Mouse (Mus musculus) Patski (cell line): ENCODE measurements at regions not wholly inside any gene's neighbourhood (a gene's known extent, or its start where the extent isn't known, plus 50 kb on each side); places are given as distances from the start of the nearest gene placed in this dataset.

Experiments
- ATAC-seq: fragments of 100-300 bp; one replicate; pipeline ENCODE4 v1.8.0; 2021
- CTCF ChIA-PET: fragments of 350-600 bp; sonication (Branson Sonifier 250); formaldehyde crosslinking; loops from one replicate; lab custom pipeline; 2022; ENCODE audit warnings: inconsistent platforms; lab: Charles Lee
- POLR2A ChIA-PET: fragments of 350-600 bp; sonication (Branson Sonifier 250); formaldehyde crosslinking; loops from one replicate; lab custom pipeline; 2022; ENCODE audit warnings: antibody characterized with exemption, inconsistent platforms; lab: Charles Lee
- DNase-seq: peaks from one replicate; pipeline ENCODE4 v3.0.0-alpha.2; 2011; ENCODE audit warnings: low read depth, low spot score
- H3K27me3 ChIP-seq: fragments of 371-371 bp; one replicate; pipeline ENCODE4 v1.5.1; 2021
- CTCF ChIP-seq: fragments of 100-300 bp; IDR thresholded peaks from one replicate; pipeline ENCODE4 v1.5.1; 2021
- in situ Hi-C: fragments of 300-500 bp; cut with MboI; formaldehyde crosslinking; loops from 3 replicates; pipeline ENCODE4 v1.11.1; 2018; ENCODE audit warnings: low pct_unique_long_range_greater_than_20kb, mixed read lengths

- no peak for ATAC-seq
- peaks cover 13% of the 10 kb centered on the region for H3K27me3 ChIP-seq
- ChIA-PET CTCF (no interaction called here), POLR2A (no interaction called here)
- TF ChIP-seq CTCF: no peak
- DNase-seq: no peak
- in situ Hi-C loops: no loop called here
Measured at GRCm38 (mm10) chrX:99218213-99218612, 82.3 kb downstream of the Efnb1 start.

GRCm38 (mm10) chrX:99216633-99217459, 80.9 kb downstream of the Efnb1 start:
- POLR2A ChIA-PET: no interaction called here
- no peak for TF ChIP-seq CTCF
- CTCF ChIA-PET: no interaction called here
- ATAC-seq: no peak
- peaks cover 13% of the 10 kb centered on the region for H3K27me3 ChIP-seq
- no peak for DNase-seq
- in situ Hi-C loops: no loop called here

GRCm38 (mm10) chrX:99215931-99216330, 80.0 kb downstream of the Efnb1 start:
- H3K27me3 ChIP-seq: peaks cover 7% of the 10 kb centered on the region
- ChIA-PET POLR2A (no interaction called here), CTCF (no interaction called here)
- DNase-seq: no peak
- no peak for ATAC-seq
- TF ChIP-seq CTCF: no peak
- in situ Hi-C loops: no loop called here

GRCm38 (mm10) chrX:99215111-99215510, 79.2 kb downstream of the Efnb1 start:
- ChIA-PET POLR2A (no interaction called here), CTCF (no interaction called here)
- peaks cover 3% of the 10 kb centered on the region for H3K27me3 ChIP-seq
- in situ Hi-C loops: no loop called here
- DNase-seq (no peak), ATAC-seq (no peak)
- no peak for TF ChIP-seq CTCF

- in situ Hi-C loops: no loop called here
- TF ChIP-seq CTCF: no peak
- DNase-seq: no peak
- no peak for ATAC-seq
- POLR2A ChIA-PET: no interaction called here
- H3K27me3 ChIP-seq: peaks cover 3% of the 10 kb centered on the region
- CTCF ChIA-PET: no interaction called here
Measured at GRCm38 (mm10) chrX:99213565-99214153, 77.7 kb downstream of the Efnb1 start.

GRCm38 (mm10) chrX:99204077-99204476, 68.1 kb downstream of the Efnb1 start:
- ATAC-seq (no peak), DNase-seq (no peak)
- H3K27me3 ChIP-seq: peaks cover 3% of the 10 kb centered on the region
- no peak for TF ChIP-seq CTCF
- in situ Hi-C loops: no loop called here
- ChIA-PET POLR2A (no interaction called here), CTCF (no interaction called here)

GRCm38 (mm10) chrX:99201081-99201480, 65.2 kb downstream of the Efnb1 start:
- in situ Hi-C loops: no loop called here
- ATAC-seq (no peak), DNase-seq (no peak)
- H3K27me3 ChIP-seq: peaks cover 3% of the 10 kb centered on the region
- TF ChIP-seq CTCF: no peak
- ChIA-PET CTCF (interaction anchor here (1.0 kb wide), 1 partner anchor 10 kb away, joined by 3 read pairs; no protein-coding TSS in a partner anchor), POLR2A (no interaction called here)

GRCm38 (mm10) chrX:99199669-99200068, 63.7 kb downstream of the Efnb1 start:
- peak; percentile 35 for ATAC-seq
- peaks cover 3% of the 10 kb centered on the region for H3K27me3 ChIP-seq
- in situ Hi-C loops: loop anchor here (5.0 kb wide), 1 partner anchor 62 kb away; the partner anchor contains the start of gene Efnb1
- no peak for DNase-seq
- POLR2A ChIA-PET: interaction anchor here (0.6 kb wide), 1 partner anchor 153 kb away, joined by 5 read pairs; no protein-coding TSS in a partner anchor
- no peak for TF ChIP-seq CTCF
- CTCF ChIA-PET: no interaction called here

GRCm38 (mm10) chrX:99198961-99199631, 63.2 kb downstream of the Efnb1 start:
- peak; percentile 38 for DNase-seq
- CTCF ChIA-PET: no interaction called here
- H3K27me3 ChIP-seq: peaks cover 3% of the 10 kb centered on the region
- no peak for TF ChIP-seq CTCF
- peak; percentile 64 for ATAC-seq
- POLR2A ChIA-PET: no interaction called here
- in situ Hi-C loops: loop anchor here (5.0 kb wide), 1 partner anchor 62 kb away; the partner anchor contains the start of gene Efnb1
